Mouse (Mus musculus) heart, embryonic 16.5 days (tissue): Measurements from ENCODE around the gene Cfc1. TPM values are rescaled to one million over a fixed set of nuclear protein-coding genes. Genes with fewer than 3 reads are reported as not detected.
A peak's percentile ranks its signal among the peaks of the same experiment; 100 is the strongest.
"Not testable (repeated sequence)": the region's sequence is repeated elsewhere in the genome, so short reads cannot be mapped to it uniquely, and the experiment has no call there.

ENCODE experiments used
- ATAC-seq: fragments of 200-750 bp; cut with Nextera tagmentation; replicated peaks from 2 replicates; pipeline ENCODE4 v1.8.0; 2017; ENCODE audit warnings: moderate number of reproducible peaks; ENCODE audit not compliant: insufficient read depth, low FRiP score; ENCODE audit errors: extremely low read depth
- H3K27ac ChIP-seq: fragments of 300-500 bp; sonication (generic); 2 replicates; pipeline ENCODE4 v1.5.1; 2014; ENCODE audit warnings: mild to moderate bottlenecking, low read length, control low read depth, moderate library complexity
- H3K27me3 ChIP-seq: fragments of 300-500 bp; sonication (generic); 2 replicates; pipeline ENCODE4 v1.6.1; 2014; ENCODE audit warnings: low read length, mixed read lengths; ENCODE audit not compliant: control insufficient read depth, insufficient read depth
- H3K36me3 ChIP-seq: fragments of 300-500 bp; sonication (generic); 2 replicates; pipeline ENCODE4 v1.6.1; 2014; ENCODE audit not compliant: control insufficient read depth, insufficient read depth
- H3K4me1 ChIP-seq: fragments of 300-500 bp; sonication (generic); 2 replicates; pipeline ENCODE4 v1.6.1; 2014; ENCODE audit warnings: low read length, mixed read lengths; ENCODE audit not compliant: control insufficient read depth, insufficient read depth
- H3K4me2 ChIP-seq: fragments of 300-500 bp; sonication (generic); 2 replicates; pipeline ENCODE4 v1.6.1; 2014; ENCODE audit warnings: low read depth, mild to moderate bottlenecking, control low read depth, low read length
- H3K4me3 ChIP-seq: fragments of 300-500 bp; sonication (generic); 2 replicates; pipeline ENCODE4 v1.5.1; 2014; ENCODE audit warnings: mild to moderate bottlenecking, control low read depth, low read length
- H3K9ac ChIP-seq: fragments of 300-500 bp; sonication (generic); 2 replicates; pipeline ENCODE4 v1.6.1; 2014; ENCODE audit warnings: low read length, control low read depth
- H3K9me3 ChIP-seq: fragments of 300-500 bp; sonication (generic); replicated peaks from 2 replicates; pipeline ENCODE4 v1.6.1; 2016; ENCODE audit warnings: low read length; ENCODE audit not compliant: control insufficient read depth
- WGBS: fragments of 180-500 bp; shearing (Covaris S2); extraction: QIAGEN DNeasy Blood & Tissue Kit; methylation state at CpG from one replicate; pipeline ENCODE4 v1.1.7; 2014; 5-methylcytosine and 5-hydroxymethylcytosine counted together
- polyA plus RNA-seq: library from polyadenylated mRNA; unstranded; fragments of >200 nt; fragmentation: Nextera tagmentation; extraction: Ambion mirVana; gene quantifications from 2 replicates; pipeline ENCODE4 v1.2.1, GENCODE M21; 2015

Cfc1 gene
- polyA plus RNA-seq, 1 experiment from 2014 or later, result not detected

DNA sequence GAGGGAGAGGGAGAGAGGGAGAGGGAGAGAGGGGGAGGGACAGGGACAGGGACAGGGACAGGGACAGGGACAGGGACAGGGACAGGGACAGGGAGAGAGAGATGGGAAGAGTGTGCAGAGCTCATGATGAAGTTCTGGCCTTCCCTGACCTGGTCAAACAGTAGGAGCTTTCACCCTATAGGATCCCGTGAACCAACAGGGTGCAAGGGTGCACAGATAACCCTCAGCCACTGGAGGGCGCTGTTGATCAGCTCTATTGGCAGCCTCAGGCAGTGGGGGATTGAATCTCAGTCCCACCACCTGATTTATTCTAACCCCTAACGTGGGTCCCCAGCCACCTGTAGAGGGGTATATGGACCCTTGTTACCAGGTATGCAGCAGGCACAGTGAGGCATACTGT, 24.4 kb upstream of the Cfc1 start:
- no peak overlapping the region for H3K4me3 ChIP-seq
- peak; percentile 58 for ATAC-seq
- H3K27ac ChIP-seq, result no peak overlapping the region
- no peak overlapping the region for H3K4me2 ChIP-seq
- WGBS, result 8% methylated on average over 3 of the region's 3 CpGs
- H3K27me3 ChIP-seq, result no peaks in the 10 kb centered on the region
- H3K9me3 ChIP-seq, result no peaks in the 10 kb centered on the region
- no peaks in the 10 kb centered on the region for H3K4me1 ChIP-seq
- H3K9ac ChIP-seq, result no peak overlapping the region
- no peaks in the 10 kb centered on the region for H3K36me3 ChIP-seq

DNA sequence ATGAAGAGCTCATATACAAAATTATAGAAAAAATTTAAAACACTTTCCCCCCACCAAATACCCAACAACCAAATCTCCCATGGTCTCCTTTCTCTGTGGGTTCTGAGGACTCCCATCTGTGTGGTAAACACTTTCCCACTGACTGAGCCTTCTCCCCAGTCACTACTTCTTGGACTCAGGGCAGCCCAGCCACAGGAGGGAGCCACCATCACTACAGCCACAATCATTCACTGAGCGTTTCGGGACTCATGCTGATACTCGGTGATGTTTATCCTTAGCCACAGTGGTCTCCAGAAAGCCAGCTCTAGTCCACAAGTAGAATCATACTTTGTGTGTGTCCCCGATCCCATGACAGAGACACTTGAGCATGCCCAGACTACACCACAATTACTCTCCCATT, 22.4 kb upstream of the Cfc1 start:
- H3K4me3 ChIP-seq, result no peak overlapping the region
- H3K4me1 ChIP-seq, result no peaks in the 10 kb centered on the region
- WGBS, result 79% methylated on average over 4 of the region's 4 CpGs
- H3K27ac ChIP-seq, result no peak overlapping the region
- no peak overlapping the region for H3K9ac ChIP-seq
- no peaks in the 10 kb centered on the region for H3K36me3 ChIP-seq
- H3K9me3 ChIP-seq, result peaks cover 2% of the 10 kb centered on the region; the same call in 1 of the 2 replicates
- H3K27me3 ChIP-seq, result no peaks in the 10 kb centered on the region
- H3K4me2 ChIP-seq, result no peak overlapping the region
- no peak for ATAC-seq

DNA sequence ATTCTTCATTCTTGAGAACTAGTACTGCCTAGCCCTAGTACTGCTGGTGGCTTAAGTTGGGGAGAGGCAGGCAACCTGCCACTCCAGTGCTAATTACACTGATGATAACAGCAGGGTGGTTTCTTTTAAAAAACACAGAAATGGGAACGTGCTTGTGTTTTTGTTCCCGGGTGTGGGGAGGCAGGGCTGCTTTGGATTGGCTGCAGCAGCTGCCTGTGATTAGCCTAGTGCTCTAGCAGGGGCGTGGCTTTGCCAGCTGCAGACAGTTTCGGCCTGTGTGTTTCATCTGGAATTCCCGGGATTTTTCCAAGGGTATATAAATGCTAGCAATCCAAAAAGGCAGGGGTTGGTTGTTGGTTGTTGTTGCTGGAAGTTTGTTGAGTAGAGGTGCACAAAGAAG, 18.9 kb upstream of the Cfc1 start:
- no peaks in the 10 kb centered on the region for H3K36me3 ChIP-seq
- no peak overlapping the region for H3K4me3 ChIP-seq
- H3K4me2 ChIP-seq, result no peak overlapping the region
- WGBS, result 17% methylated on average over 5 of the region's 5 CpGs
- H3K9me3 ChIP-seq, result peaks cover 2% of the 10 kb centered on the region; the same call in 1 of the 2 replicates
- no peak overlapping the region for H3K27ac ChIP-seq
- no peak for ATAC-seq
- no peaks in the 10 kb centered on the region for H3K27me3 ChIP-seq
- no peak overlapping the region for H3K9ac ChIP-seq
- H3K4me1 ChIP-seq, result no peaks in the 10 kb centered on the region; the same call in 1 of the 2 replicates

DNA sequence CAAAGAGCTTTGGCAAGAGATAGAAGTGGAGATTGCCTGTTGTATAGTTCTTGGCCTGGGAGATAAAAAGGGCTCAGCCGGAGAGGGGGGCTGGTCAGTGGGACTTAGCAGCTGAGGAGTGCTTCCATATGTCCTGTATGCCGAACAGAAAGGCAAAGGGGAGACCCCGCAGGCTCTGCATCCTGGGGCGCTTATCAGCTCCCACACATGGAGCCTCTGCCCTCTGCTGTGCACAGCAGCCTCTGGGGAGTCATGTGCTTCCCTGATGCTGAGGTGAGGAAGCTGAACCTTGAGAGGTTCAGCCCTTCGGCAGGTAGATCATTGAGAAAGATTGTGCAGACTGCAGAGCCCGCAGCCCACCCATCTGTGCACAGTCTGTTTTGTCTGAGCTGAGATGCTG, 18.2 kb upstream of the Cfc1 start:
- H3K27ac ChIP-seq, H3K9me3 ChIP-seq, ATAC-seq, H3K4me1 ChIP-seq, H3K4me3 ChIP-seq, H3K9ac ChIP-seq, H3K27me3 ChIP-seq, H3K36me3 ChIP-seq, H3K4me2 ChIP-seq: not testable (repeated sequence)
- WGBS, result 35% methylated on average over 6 of the region's 6 CpGs

DNA sequence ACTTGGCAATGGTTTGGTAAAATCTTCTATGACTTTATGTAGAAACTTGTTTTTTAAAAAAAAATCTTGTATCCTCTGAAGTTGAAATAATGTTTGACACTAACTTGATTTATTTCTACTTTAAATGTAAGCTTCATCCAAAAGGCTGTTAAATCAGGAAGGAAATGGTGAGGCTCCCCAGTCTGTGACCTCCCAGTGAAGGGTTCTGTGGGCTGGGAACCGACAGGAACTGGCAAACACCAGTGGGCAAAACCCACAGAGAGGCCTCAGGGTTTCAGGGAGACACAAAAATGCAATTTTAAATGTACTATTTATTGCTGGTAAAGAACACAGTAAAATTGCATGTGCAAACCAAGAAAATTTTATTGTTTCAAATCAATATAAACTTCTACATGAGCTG, 17.7 kb upstream of the Cfc1 start:
- not testable (repeated sequence) for H3K9me3 ChIP-seq, H3K27ac ChIP-seq, H3K36me3 ChIP-seq, H3K4me3 ChIP-seq, H3K4me2 ChIP-seq, H3K4me1 ChIP-seq, H3K9ac ChIP-seq, ATAC-seq, H3K27me3 ChIP-seq
- 42% methylated on average over 1 of the region's 1 CpGs for WGBS

DNA sequence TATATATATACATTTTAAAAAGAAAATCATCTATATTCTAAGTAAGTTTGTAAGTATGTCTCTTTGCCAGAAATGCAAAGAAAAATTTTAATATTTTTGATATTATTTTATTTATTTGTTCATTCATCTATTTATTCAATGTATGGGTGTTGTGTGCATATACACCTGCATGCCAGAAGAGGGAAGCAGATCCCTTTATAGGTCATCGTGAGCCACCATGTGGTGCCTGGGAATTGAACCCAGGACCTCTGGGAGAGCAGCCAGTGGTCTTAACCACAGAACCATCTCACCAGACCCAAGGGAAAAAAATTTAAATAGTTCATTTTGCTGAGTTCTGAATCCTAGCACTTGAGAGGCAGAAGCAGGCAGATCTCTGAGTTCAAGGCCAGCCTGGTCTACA, 17.2 kb upstream of the Cfc1 start:
- no peak overlapping the region for H3K4me3 ChIP-seq
- H3K27me3 ChIP-seq, result no peaks in the 10 kb centered on the region
- H3K4me2 ChIP-seq, result no peak overlapping the region
- no peak overlapping the region for H3K27ac ChIP-seq
- peaks cover 2% of the 10 kb centered on the region; the same call in 1 of the 2 replicates for H3K9me3 ChIP-seq
- no peak overlapping the region for H3K9ac ChIP-seq
- H3K36me3 ChIP-seq, result no peaks in the 10 kb centered on the region
- H3K4me1 ChIP-seq, result peaks cover 6% of the 10 kb centered on the region
- WGBS, result 67% methylated on average over 1 of the region's 1 CpGs
- no peak for ATAC-seq

DNA sequence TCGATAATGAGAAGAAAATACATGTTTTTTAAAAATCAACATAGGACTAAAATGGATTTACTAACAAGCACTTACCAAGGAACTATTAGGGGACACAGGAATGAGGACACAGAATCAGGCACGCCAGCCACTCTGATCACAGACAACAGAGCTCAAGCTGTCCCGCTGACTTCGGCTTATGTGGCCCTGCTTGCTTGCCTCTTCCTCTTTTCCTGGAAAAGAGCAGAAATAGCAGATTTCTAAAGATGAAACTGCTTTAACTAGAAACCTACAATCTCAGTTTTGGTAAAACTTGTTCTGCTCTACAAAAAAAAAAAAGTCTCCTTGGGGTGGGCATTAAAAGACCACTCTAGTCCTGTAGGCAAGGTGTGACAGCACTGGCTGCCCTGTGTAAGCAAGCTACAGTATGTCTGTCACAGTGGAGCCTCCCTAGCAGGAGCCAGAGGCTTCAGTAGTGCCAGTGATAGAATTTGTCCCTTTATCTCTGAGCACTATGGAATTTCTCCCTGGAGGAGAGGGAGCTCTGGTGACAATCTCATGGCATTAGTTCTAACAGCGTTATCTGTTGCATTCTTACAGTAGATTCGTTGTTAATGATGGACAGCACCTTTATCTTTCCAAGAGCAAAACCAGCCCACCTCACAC, 13.1 kb upstream of the Cfc1 start:
- Histone ChIP-seq H3K4me3 (no peak overlapping the region), H3K9me3 (no peaks in the 10 kb centered on the region), H3K27me3 (no peaks in the 10 kb centered on the region), H3K27ac (no peak overlapping the region), H3K4me1 (peaks cover 6% of the 10 kb centered on the region), H3K9ac (no peak overlapping the region), H3K36me3 (no peaks in the 10 kb centered on the region), H3K4me2 (no peak overlapping the region)
- ATAC-seq, result no peak
- WGBS, result 33% methylated on average over 6 of the region's 6 CpGs

DNA sequence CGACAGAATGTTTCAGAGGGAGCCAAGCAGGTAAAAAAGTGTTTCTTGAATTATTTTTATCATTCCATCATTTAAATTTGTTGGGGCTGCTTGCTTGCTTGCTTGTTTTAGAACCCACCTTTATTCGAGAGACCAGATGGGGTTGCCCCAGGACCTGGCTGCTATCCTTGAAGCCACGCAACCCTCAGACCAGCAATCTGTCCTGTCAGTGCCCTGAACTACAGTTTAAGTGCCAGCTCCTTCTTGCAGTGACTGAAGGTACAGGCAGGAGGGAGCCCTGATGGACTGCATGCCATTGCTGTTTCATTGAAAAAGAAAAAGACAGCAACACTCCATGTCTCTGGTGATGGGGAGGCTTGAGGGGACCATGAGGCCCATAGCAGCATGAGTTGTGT, 12.6 kb upstream of the Cfc1 start:
- H3K4me2 ChIP-seq, result no peak overlapping the region
- no peak overlapping the region for H3K4me3 ChIP-seq
- no peaks in the 10 kb centered on the region for H3K9me3 ChIP-seq
- peaks cover 6% of the 10 kb centered on the region for H3K4me1 ChIP-seq
- ATAC-seq, result no peak
- peak overlapping the region; percentile 10; the same call in 1 of the 2 replicates for H3K27ac ChIP-seq
- WGBS, result 30% methylated on average over 3 of the region's 3 CpGs
- no peak overlapping the region for H3K9ac ChIP-seq
- no peaks in the 10 kb centered on the region for H3K36me3 ChIP-seq
- H3K27me3 ChIP-seq, result no peaks in the 10 kb centered on the region

DNA sequence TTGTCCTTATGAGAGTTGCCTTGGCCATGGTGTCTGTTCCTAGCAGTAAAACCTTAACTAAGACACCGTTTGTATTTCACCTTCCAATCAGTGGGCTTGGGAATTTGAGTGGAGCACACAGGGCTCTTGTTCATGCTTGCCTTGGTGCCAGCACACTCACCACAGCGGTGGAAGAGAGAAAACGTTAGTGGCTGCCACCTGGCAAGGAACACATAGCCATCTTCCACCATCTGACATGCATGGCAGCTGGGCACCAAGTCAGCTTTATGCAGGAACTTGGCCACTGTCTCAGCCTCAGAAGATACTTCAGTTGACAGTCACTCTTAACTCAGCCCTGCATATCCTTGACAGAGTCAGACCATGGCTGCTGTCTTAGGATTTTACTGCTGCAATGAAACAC, 11.8 kb upstream of the Cfc1 start:
- Histone ChIP-seq H3K4me2 (no peak overlapping the region), H3K9me3 (no peaks in the 10 kb centered on the region), H3K4me3 (no peak overlapping the region), H3K27ac (no peak overlapping the region), H3K9ac (no peak overlapping the region), H3K27me3 (no peaks in the 10 kb centered on the region), H3K36me3 (no peaks in the 10 kb centered on the region), H3K4me1 (peaks cover 6% of the 10 kb centered on the region)
- WGBS, result 80% methylated on average over 3 of the region's 3 CpGs
- no peak for ATAC-seq
